Mouse (Mus musculus) frontal cortex, postnatal 36 days (tissue): ENCODE data around the gene Klhl26.

Experiments
- DNase-seq, 2 experiments: peaks; one replicate each; pipeline ENCODE4 v3.0.0; 2022; ENCODE audit warnings: low spot score in 2 of 2

Klhl26 gene

DNA sequence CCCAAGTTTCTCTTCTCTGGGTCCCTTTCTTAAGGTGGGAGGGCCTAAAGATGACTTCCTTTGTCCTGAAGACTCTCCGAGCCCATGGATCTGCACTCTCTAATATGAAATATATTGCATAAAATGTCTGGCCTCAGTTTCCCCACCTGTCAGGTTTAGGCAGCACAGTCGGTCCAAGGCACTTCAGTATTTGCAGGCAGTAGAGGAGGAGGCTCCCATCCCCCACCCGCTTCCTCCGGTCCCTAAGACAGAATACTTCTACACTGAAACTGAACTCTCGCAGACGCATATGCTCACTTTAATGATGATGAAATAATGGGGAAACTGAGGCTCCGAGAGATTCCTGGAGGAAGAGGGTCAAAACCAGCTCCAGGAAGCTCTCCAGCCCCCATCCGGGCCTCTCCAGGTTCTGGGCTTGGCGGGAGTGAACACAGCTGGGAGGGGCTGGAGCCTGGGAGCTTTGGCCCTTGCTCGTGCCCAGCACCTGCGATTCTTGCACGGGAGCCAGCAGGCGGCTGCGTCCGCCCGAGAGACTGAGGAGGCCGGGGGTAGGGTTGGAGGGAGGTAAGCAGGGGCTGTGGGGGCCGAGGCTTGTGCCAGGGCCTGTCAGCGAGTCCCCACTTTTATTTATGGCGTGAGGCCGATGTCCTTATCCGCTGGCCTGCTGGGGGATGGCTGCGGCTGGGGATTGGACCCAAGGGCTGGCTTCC lies 25.2 kb upstream of the Klhl26 start:
- no peak for DNase-seq

- DNase-seq, result no peak
Observed at GRCm38 (mm10) chr8:70500386-70501301, 23.9 kb upstream of the Klhl26 start.

- DNase-seq, result no peak
Observed at GRCm38 (mm10) chr8:70495771-70496062, 18.9 kb upstream of the Klhl26 start.

DNA sequence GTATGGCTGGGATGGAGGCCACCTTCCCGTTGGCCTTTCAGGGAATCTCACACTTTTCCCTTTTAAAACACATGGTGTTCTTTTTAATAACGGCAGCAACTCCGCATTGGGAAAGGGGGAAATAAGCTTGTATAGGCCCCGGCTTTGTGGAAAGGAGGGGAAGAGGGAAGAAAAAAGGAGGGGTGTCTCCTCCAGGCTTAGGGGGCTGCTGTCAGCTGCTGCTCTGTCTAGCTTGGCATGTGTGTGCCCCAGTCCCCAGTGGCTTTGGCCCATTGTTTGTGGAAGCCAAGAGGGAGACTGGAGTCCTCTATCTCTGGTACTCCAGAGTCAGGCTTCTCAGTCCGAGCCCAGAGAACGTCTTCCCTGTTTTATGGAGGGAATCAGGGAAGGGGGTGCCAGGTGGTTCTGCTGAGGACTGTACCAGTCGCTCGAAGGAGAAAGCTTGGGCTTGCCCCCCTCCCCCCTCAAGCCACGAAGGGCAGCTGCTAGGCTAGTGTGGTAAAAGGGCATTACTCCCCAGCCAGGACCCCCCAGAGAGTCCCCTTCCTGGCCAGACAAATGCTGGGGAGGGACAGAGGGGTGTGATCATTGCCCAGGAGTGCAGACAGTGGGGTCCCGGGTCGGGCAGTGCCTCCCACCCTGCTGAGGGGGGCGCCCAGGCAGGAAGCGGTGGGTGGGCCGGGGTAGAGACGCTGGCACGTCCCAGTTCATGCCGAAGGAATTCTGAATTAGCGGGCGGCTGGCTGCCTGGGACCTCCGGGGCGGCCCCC lies 18.4 kb upstream of the Klhl26 start:
- no peak for DNase-seq

DNA sequence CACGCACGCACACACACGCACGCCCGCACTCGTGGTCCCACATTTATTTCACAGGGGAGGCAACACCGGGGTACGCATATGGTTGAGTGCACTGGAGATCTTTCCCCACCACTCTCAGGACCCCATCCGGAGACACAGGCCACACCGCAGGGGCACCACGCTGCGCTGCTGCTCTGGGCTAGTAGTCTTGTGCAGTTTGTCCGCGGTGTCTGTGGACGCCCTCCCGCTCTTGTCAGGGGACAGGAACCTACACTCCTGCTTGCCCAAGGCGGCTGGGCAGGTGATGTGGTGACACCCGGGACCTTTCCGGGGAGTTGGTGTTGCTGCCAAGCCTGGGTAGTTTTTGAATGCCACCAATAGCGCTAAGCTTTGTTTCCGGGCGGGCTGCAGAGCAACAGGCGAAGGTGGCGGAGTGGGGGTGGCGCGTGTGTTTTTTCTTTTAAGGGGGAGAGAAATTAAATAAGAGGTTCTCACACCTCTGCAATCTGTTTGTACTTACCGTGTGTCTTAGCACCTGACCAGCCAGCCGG lies 17.7 kb upstream of the Klhl26 start:
- no peak for DNase-seq

DNA sequence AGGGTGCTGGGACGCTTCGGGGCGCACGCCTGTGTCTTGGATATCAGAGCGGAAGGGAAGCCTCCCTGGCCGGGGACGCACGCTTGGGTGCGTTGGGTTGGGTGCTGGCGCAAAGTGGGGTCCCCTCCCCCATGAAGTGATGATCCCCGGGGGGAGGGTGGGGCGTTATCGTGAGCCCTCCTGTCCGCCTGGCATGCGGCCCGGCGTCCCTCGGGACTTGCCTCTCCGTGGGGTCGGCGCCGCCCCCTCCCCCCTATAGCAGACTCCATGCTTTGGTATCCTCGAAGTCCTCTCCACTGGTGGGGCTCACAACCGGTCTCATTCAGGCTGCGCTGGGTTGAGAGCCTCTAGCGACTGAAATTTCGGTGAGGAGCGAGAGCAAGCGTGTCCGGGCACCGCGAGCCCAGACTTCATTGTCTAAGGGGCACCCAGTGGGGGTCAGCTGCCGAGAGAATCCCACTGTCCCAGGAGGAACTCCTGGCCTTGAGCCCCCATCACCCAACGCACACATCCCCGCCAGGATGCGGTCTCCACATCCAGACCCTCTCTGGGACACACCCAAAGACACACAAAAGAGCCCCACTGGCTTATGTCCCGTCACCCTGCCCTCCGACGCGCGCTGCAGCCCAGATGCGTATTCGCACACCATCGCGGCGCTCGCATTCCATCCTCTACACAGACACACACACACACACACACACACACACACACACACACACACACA lies 17.1 kb upstream of the Klhl26 start:
- no peak for DNase-seq

DNA sequence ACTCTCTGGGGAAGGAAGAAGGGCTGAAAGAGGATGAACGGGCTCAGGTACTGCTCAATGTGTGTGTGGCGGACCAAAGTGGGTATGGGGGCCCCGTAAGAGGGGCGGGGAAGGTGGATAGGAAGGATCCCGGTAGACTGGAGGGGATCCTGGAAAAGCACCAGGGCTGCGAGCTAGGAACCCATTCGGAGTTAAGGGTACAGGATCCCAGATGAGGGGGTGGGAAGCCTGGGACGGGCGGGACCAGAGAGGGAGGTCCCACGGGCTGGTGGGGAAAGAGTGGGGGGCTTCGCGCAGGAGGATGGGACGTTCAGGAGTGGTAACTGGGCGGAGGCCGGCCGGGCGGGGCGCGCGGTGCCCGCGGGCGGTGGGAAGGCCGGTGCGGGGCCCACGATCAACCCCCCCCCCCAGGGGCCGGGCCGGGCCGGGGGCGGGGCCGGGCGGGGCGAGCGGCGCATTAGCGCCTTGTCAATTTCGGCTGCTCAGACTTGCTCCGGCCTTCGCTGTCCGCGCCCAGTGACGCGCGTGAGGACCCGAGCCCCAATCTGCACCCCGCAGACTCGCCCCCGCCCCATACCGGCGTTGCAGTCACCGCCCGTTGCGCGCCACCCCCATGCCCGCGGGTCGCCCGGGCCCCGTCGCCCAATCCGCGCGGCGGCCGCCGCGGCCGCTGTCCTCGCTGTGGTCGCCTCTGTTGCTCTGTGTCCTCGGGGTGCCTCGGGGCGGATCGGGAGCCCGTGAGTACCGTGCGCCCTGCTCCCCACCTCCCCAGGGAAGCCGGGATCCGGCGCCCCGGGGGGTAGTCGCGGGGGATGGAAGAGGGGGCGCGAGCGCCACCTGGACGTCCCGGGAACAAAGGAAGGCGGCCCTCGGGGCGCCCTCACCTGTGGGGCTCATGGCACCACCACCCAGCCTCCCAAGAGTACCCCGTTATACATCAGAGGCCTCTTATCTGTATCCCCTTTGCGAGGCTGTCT lies 16.2 kb upstream of the Klhl26 start, which contains the start of gene Crlf1:
TSS of gene Crlf1 (plus strand) at position 495 of the 977 bp plus-strand sequence.
- no peak for DNase-seq

- no peak for DNase-seq
Observed at GRCm38 (mm10) chr8:70490880-70491495, 14.2 kb upstream of the Klhl26 start.

DNA sequence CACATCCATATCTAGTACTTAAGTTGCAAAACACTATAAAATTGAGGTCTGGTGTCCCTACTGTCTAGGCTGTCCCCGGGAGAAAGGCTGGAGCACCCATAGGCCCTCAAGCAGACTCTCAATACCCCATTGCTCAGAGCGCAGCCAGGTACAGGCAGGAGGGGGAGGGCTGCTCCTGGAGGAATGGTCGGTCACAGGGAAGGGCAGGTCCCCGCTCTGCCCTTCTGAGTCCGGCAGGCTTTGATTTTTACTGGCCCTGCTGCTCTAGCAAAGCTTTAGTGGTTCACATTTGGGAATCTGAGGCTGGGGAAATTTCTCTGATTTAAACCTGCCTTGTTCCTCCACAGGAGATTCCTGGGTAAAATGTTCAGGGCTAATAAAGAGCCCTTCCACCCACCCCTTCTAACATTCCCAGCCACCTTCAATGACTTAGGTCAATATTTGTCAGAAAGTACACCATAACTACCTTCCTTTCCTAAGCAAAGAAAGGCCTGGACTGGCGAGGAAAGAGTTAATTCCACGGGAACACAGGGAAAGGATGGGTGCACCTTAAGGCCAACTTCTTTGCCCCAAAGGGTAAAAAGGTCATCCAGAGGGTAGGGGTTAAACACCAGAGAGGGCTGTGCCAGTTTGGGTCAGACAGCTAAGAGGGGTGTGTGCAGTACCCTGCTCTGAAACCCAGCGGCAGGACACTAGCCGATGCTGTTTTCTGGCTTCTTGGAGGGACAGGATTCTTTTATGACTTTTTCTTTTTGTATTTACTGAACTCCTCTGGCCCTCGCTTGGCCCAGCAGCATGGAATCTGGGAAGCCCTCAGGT lies 13.5 kb upstream of the Klhl26 start:
- no peak for DNase-seq

GRCm38 (mm10) chr8:70489576-70489975 lies 12.8 kb upstream of the Klhl26 start:
- no peak for DNase-seq

GRCm38 (mm10) chr8:70488931-70489470 lies 12.2 kb upstream of the Klhl26 start:
- DNase-seq, result no peak

DNA sequence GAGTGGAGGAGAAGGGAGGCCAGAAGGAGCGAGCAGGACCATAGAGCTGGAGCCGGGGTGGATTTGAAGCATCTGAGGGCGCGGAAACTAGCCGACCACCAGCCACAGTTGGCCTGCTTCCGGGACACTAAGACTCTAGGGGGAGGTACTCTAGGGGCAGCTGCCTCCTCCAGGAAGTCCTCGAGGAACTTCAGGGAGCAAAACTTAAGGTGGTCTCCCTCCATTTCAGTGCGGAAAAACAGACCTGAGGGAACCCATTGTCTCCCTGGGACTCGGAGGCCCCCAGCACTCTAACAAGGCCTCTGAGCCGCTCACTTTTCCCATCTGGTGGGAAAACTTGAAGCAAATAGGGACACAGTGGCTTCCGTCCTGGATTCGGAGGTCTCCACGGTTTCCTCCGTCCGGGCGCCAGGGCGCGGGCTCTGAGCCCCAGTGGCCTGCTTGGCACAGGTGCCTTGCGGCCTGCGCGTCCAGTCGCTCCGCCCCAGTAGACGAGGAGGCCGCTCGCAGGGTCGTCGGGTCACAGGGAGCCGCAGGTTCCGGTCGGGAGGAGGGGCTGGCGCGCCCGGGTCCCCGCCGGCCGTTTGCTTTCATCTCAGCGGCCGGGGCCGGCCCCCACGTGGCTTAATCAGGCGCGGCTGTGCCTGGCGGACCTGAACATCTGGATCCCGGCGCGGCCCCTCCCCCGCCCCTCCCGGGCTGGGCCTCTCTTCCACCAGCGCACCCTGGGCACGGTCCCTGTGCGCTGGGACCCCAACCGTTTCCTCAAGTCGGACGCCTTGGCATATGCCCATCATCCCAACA lies 11.4 kb upstream of the Klhl26 start:
- no peak for DNase-seq

- DNase-seq, result peak in 1 of 2 experiments; percentile 65
Observed at GRCm38 (mm10) chr8:70486941-70487520, 10.3 kb upstream of the Klhl26 start, which contains the start of gene Tmem59l. TSS of gene Tmem59l (minus strand) at chr8:70487358.

DNA sequence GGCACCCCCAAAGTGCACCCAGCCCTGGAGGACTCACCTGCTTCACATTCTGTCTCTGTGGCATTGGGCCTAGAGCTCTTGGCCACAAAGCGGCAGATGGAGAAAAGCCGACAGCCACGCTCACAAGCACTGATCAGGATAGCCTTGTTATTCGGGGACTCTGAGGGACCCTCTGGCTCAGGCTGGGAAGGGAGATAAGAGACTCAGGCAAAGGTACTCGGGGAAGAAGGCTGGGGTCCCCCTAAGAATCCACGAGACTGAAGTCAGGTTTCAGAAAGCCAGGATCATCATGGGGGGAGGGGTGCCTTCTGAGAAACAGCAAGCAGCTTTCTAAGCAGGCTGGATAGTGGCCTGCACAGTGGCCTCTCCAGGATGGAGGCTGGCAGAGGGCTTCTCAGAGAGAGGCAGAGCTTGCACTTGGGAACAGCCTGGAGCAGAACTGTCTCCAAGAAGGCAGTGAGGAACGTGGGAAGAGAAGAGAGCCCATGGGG lies 9.5 kb upstream of the Klhl26 start:
- no peak for DNase-seq

DNA sequence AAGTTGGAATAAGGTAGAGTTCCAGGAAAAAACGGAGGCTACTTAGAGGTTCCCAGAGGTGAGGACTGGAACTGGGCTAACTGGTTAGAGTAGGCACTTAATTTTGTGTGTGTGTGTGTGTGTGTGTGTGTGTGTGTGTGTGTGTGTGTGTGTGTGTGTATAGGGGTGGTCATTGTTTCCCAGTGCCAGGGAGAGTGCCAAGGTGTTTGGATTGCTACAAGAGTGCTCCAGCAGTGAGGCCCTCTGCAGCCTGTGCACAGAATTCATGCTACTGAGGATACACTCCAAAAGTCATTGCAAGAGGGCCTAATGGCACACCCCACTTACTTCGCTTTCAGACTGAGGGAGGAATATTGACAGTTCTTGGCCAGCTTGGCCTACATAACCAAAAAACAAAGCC lies 6.2 kb upstream of the Klhl26 start:
- no peak for DNase-seq

- peak; percentile 54 to 74 for DNase-seq
Observed at GRCm38 (mm10) chr8:70481908-70482307, 5.1 kb upstream of the Klhl26 start.
